ENCODE assay signal across 28 mouse cellular contexts in the genomic region with DNA sequence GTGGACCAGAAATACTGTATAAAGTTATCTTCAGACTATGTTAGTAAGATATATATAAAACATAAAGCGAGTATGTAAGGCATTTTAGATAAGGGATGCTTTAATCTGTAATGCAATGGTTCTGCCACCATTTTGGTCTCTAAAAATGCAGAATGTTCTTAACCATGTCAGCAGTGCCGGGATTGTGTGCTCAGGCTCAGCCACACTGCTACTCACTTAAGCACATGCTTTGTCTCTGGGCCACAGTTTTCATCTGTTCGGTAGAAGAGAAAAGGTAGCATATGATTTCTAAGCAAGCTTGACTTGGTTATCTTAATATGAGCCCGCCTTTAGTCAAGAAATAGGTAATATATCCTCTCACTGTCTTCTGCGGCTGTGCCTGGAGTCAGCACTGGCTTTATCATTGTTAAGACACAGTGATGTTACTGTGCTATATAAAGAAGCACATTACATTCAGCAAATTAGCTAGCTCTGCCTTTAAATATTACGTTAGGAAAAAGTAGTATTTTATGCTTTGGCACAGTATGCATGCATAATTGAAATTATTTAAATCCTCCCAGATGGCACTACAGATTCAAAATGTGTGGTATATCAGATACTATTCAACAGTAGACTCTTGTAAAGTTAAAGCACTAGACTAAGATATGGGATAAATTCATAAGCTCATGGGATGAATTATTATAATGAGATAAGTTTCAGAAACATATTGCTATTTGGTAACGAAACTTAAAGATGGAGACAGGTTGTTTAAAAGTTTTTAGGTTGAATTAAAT.
DNase-seq lines count a peak whose midpoint lies in the region; ATAC-seq and TF ChIP-seq lines count a peak whose summit lies in the region.
"Had no signal": no experiment of that assay in that cellular context is flagged by ENCODE, and none has a peak within 500 bp of the region (broad histone marks: within the 10 kb centered on the region; RNA-seq: fewer than 3 reads in every experiment).

No protein-coding gene starts in this region.

- no peaks in the 10 kb centered on the region for H3K4me1 ChIP-seq in forebrain, embryonic 14.5 days (ENCODE audit: control insufficient read depth, insufficient read depth, low read length)
- H3K4me1 ChIP-seq in forebrain, embryonic 12.5 days = no peaks in the 10 kb centered on the region
- peaks cover 3% of the 10 kb centered on the region; the same call in 1 of the 2 replicates for H3K4me1 ChIP-seq in forebrain, embryonic 16.5 days (replicated peaks; ENCODE audit: control insufficient read depth, insufficient read depth, low read length)
- H3K4me1 ChIP-seq: embryonic facial prominence, embryonic 12.5 days; embryonic facial prominence, embryonic 15.5 days; heart, embryonic 12.5 days; heart, embryonic 15.5 days had no signal

- peak; percentile 58; the same call in 1 of the 2 replicates for ATAC-seq in forebrain, embryonic 14.5 days
- no peak for ATAC-seq in forebrain, embryonic 12.5 days (ENCODE audit: low FRiP score)
- ATAC-seq in forebrain, embryonic 16.5 days = peak; percentile 86
- ATAC-seq: hindbrain, postnatal 0 days; inflammation-experienced regulatory T-cells, adult 6 months; intestine, embryonic 16.5 days; Patski had no signal

- WGBS in forebrain, embryonic 14.5 days = 92% methylated on average over 7 of the region's 7 CpGs
- 91% methylated on average over 7 of the region's 7 CpGs for WGBS in forebrain, embryonic 12.5 days
- WGBS in forebrain, embryonic 16.5 days = 73% methylated on average over 7 of the region's 7 CpGs

- H3K4me2 ChIP-seq in forebrain, embryonic 14.5 days (ENCODE audit: low read length) = no peak overlapping the region
- H3K4me2 ChIP-seq in forebrain, embryonic 12.5 days = no peak overlapping the region
- no peak overlapping the region for H3K4me2 ChIP-seq in forebrain, embryonic 16.5 days (ENCODE audit: low read length)
- H3K4me2 ChIP-seq: embryonic facial prominence, embryonic 12.5 days; embryonic facial prominence, embryonic 15.5 days; heart, embryonic 12.5 days; heart, embryonic 15.5 days; hindbrain, embryonic 14.5 days had no signal

- no peak overlapping the region for H3K27ac ChIP-seq in forebrain, embryonic 14.5 days (ENCODE audit: low read depth, low read length)
- H3K27ac ChIP-seq in forebrain, embryonic 12.5 days = no peak overlapping the region
- H3K27ac ChIP-seq in forebrain, embryonic 16.5 days (ENCODE audit: low read length) = peak overlapping the region; percentile 84
- H3K27ac ChIP-seq: embryonic facial prominence, embryonic 12.5 days; embryonic facial prominence, embryonic 15.5 days; heart, embryonic 15.5 days; hindbrain, embryonic 14.5 days; hindbrain, postnatal 0 days had no signal

- no peaks in the 10 kb centered on the region for H3K9me3 ChIP-seq in forebrain, embryonic 14.5 days (replicated peaks; ENCODE audit: control insufficient read depth, low read length)
- H3K9me3 ChIP-seq in forebrain, embryonic 12.5 days = no peaks in the 10 kb centered on the region
- H3K9me3 ChIP-seq in forebrain, embryonic 16.5 days (ENCODE audit: control insufficient read depth, low read length) = no peaks in the 10 kb centered on the region
- H3K9me3 ChIP-seq: embryonic facial prominence, embryonic 12.5 days; embryonic facial prominence, embryonic 15.5 days; G1E; heart, embryonic 12.5 days; heart, embryonic 15.5 days had no signal

- no peaks in the 10 kb centered on the region for H3K36me3 ChIP-seq in forebrain, embryonic 14.5 days (ENCODE audit: control insufficient read depth, insufficient read depth, low read length)
- H3K36me3 ChIP-seq in forebrain, embryonic 12.5 days (replicated peaks) = no peaks in the 10 kb centered on the region
- H3K36me3 ChIP-seq in forebrain, embryonic 16.5 days (ENCODE audit: control insufficient read depth, insufficient read depth) = no peaks in the 10 kb centered on the region
- H3K36me3 ChIP-seq: embryonic facial prominence, embryonic 12.5 days; embryonic facial prominence, embryonic 15.5 days; heart, embryonic 15.5 days had no signal

- TF ChIP-seq CTCF in brain, embryonic 14.5 days (IDR thresholded peaks at IDR 0.05; ENCODE audit: borderline replicate concordance, extremely low read depth, insufficient read depth, insufficient read length) = no peak

- no peak overlapping the region for H3K9ac ChIP-seq in forebrain, embryonic 14.5 days (ENCODE audit: low read length)
- no peak overlapping the region for H3K9ac ChIP-seq in forebrain, embryonic 12.5 days
- no peak overlapping the region for H3K9ac ChIP-seq in forebrain, embryonic 16.5 days (replicated peaks; ENCODE audit: low read depth, low read length)
- H3K9ac ChIP-seq: embryonic facial prominence, embryonic 12.5 days; embryonic facial prominence, embryonic 15.5 days; heart, embryonic 12.5 days; heart, embryonic 15.5 days; hindbrain, embryonic 14.5 days had no signal

- DNase-seq in forebrain, embryonic 14.5 days (ENCODE audit: low spot score) = peak; percentile 37
- DNase-seq in brain, embryonic 14.5 days (ENCODE audit: low read depth) = peak; percentile 13
- no peak for DNase-seq in cerebellum, adult 9-11 months
- no peak for DNase-seq in thymus, adult 18-20 months
- DNase-seq: adrenal gland, postnatal 14 days; B cell, adult 2 months; cerebellum, adult 18-20 months; cerebellum, adult 9-10 months; cerebellum, postnatal 25 days; gastrocnemius, postnatal 25 days; heart, adult 18-20 months; heart, postnatal 10 days; heart, postnatal 4 days; kidney, adult 18-20 months; kidney, adult 9 months had no signal

- TF ChIP-seq POLR2A in brain, embryonic 14.5 days (IDR thresholded peaks at IDR 0.05; ENCODE audit: borderline replicate concordance, extremely low read depth, insufficient read depth, insufficient read length, poor library complexity, severe bottlenecking) = no peak

- H3K4me3 ChIP-seq in forebrain, embryonic 14.5 days (ENCODE audit: low read depth, low read length) = no peak overlapping the region
- H3K4me3 ChIP-seq in forebrain, embryonic 12.5 days (replicated peaks) = no peak overlapping the region
- H3K4me3 ChIP-seq in forebrain, embryonic 16.5 days (replicated peaks; ENCODE audit: low read length) = no peak overlapping the region
- H3K4me3 ChIP-seq: embryonic facial prominence, embryonic 12.5 days; embryonic facial prominence, embryonic 15.5 days; heart, embryonic 12.5 days; heart, embryonic 15.5 days had no signal

- H3K27me3 ChIP-seq in forebrain, embryonic 14.5 days (replicated peaks; ENCODE audit: control insufficient read depth, insufficient read depth, low read length) = no peaks in the 10 kb centered on the region
- H3K27me3 ChIP-seq in forebrain, embryonic 12.5 days = no peaks in the 10 kb centered on the region
- no peaks in the 10 kb centered on the region for H3K27me3 ChIP-seq in forebrain, embryonic 16.5 days (replicated peaks; ENCODE audit: control insufficient read depth, insufficient read depth, low read length)
- H3K27me3 ChIP-seq: CH12.LX; embryonic facial prominence, embryonic 12.5 days; embryonic facial prominence, embryonic 15.5 days; heart, embryonic 12.5 days; heart, embryonic 15.5 days; Patski had no signal

Comparison
In these comparisons a context has a peak if more than half of its experiments do, and no peak if none do; other contexts are left out.
1. DNase-seq: peak in forebrain, embryonic 14.5 days (single experiment) and brain, embryonic 14.5 days (single experiment); none in cerebellum, adult 9-11 months (single experiment) and thymus, adult 18-20 months (0 of 2).